ENCODE assay signal across 26 mouse cellular contexts in the genomic region with DNA sequence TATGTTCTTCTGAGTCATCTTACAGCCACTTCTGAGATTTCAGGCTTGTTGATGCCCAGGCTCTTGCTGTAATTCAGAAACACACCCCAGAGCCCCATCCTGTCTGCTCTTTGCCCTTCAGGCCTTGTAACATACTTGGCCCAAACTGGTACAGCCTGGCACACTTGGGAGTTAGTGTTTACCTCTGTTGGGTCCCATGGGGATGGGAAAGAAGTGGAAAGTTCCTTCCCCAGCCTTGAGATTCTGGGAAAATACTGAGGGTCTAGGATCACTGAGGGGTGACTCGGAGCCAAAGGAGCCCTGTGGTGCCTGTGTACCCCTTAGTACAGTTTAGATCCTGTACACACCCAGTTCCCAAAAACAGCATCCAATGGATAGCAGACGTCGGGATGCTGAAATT.
"Had no signal": no experiment of that assay in that cellular context is flagged by ENCODE, and none has a peak within 500 bp of the region (broad histone marks: within the 10 kb centered on the region; RNA-seq: fewer than 3 reads in every experiment).

No protein-coding gene starts in this region.

- H3K27ac ChIP-seq: gastrocnemius, adult 2 months; heart, embryonic 10.5 days; hindbrain, embryonic 10.5 days; hindbrain, embryonic 12.5 days; hindbrain, embryonic 14.5 days; hindbrain, postnatal 0 days; layer of hippocampus, adult 2 months; left cerebral cortex, adult 2 months; limb, embryonic 10.5 days; limb, embryonic 12.5 days; liver, embryonic 13.5 days; liver, embryonic 15.5 days had no signal

- H3K4me3 ChIP-seq: gastrocnemius, adult 2 months; heart, embryonic 10.5 days; heart, embryonic 12.5 days; hindbrain, embryonic 10.5 days; hindbrain, embryonic 12.5 days; layer of hippocampus, adult 2 months; left cerebral cortex, adult 2 months; limb, embryonic 10.5 days; limb, embryonic 12.5 days; liver, embryonic 13.5 days; liver, embryonic 15.5 days had no signal

- H3K4me2 ChIP-seq: heart, embryonic 12.5 days; hindbrain, embryonic 12.5 days; hindbrain, embryonic 14.5 days; limb, embryonic 12.5 days; liver, embryonic 13.5 days; liver, embryonic 15.5 days had no signal

- DNase-seq: gastrocnemius, adult 2 months; gastrocnemius, postnatal 10 days; gastrocnemius, postnatal 25 days; heart, postnatal 10 days; heart, postnatal 4 days; kidney, adult 11 months; kidney, adult 2 months; kidney, adult 9 months; kidney, postnatal 10 days; kidney, postnatal 25 days; kidney, postnatal 4 days; liver; liver, embryonic 13.5 days; liver, postnatal 0 days had no signal

- ATAC-seq: hindbrain, postnatal 0 days; intestine, embryonic 16.5 days; liver, postnatal 0 days had no signal

- H3K9me3 ChIP-seq: liver, embryonic 13.5 days; liver, embryonic 15.5 days had no signal

- H3K36me3 ChIP-seq: heart, embryonic 10.5 days; heart, embryonic 12.5 days; hindbrain, embryonic 12.5 days; limb, embryonic 10.5 days; limb, embryonic 12.5 days; liver, embryonic 13.5 days; liver, embryonic 15.5 days had no signal

- H3K27me3 ChIP-seq: hindbrain, embryonic 12.5 days; liver, embryonic 13.5 days; liver, embryonic 15.5 days had no signal

- H3K4me1 ChIP-seq: heart, embryonic 12.5 days; liver, embryonic 13.5 days; liver, embryonic 15.5 days had no signal

- H3K9ac ChIP-seq: heart, embryonic 12.5 days; hindbrain, embryonic 12.5 days; hindbrain, embryonic 14.5 days; limb, embryonic 12.5 days; liver, embryonic 13.5 days; liver, embryonic 15.5 days; liver, postnatal 0 days had no signal
